Mouse (Mus musculus) embryo, embryonic 10 days (tissue): ENCODE measurements around the gene Satb2.
A peak's percentile ranks its signal among the peaks of the same experiment; 100 is the strongest.

Experiments
- DNase-seq: peaks from one replicate; pipeline ENCODE4 v3.0.0-alpha.2; 2015; ENCODE audit warnings: low spot score

Gene Satb2

GRCm38 (mm10) chr1:56930096-56930495 is 48.4 kb downstream of the Satb2 start:
- no peak for DNase-seq

DNA sequence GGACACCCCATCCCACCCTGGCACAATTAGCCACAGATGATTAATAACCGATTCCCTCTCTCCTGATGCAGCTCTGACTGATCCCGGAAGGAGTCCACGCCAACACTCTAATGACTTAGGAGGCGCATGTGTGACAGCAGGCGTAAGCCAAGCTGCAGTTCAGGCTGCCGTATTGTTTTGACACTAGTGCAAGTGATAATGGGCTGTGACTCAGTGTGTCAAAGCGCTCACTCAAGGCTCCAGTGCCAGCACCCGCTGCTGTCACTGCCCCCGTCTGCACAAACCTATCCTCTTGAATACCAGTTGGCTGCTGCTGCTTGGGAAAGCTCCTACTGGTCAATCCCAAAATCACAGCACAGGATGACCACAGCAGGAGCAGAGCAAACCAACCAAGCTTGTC is 49.7 kb downstream of the Satb2 start:
- DNase-seq = no peak

GRCm38 (mm10) chr1:56920472-56920871 is 58.0 kb downstream of the Satb2 start:
- DNase-seq = no peak

GRCm38 (mm10) chr1:56914279-56914678 is 64.2 kb downstream of the Satb2 start:
- DNase-seq = no peak

DNA sequence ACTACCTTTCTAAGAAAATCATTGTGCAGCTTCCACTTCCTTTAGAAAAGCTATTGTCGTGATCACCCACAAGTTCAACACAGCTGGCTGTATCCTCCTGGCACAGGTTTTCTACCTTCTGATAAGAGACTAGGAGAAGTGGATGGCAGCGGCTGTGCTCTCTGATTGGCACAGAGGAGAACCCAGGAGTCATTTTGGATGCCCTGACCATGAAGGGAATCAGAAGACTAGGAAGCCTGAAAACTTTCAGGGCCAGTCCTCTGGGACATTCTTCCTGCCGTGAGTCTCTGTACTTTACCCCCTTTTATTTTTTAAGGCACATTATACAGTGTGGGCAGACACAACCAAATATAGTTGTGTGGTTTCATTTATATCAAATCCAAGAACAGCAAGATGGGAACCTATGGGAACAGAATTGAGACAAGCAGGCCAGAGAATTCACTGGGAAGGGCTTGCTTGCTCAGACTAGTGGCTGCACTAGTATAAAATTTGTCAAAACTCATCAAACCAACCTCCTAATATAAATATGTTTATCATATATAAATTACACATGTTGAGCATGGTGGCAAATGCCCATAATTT is 77.7 kb downstream of the Satb2 start:
- no peak for DNase-seq

- DNase-seq = no peak
Observed at GRCm38 (mm10) chr1:56900187-56900586, 78.3 kb downstream of the Satb2 start.

DNA sequence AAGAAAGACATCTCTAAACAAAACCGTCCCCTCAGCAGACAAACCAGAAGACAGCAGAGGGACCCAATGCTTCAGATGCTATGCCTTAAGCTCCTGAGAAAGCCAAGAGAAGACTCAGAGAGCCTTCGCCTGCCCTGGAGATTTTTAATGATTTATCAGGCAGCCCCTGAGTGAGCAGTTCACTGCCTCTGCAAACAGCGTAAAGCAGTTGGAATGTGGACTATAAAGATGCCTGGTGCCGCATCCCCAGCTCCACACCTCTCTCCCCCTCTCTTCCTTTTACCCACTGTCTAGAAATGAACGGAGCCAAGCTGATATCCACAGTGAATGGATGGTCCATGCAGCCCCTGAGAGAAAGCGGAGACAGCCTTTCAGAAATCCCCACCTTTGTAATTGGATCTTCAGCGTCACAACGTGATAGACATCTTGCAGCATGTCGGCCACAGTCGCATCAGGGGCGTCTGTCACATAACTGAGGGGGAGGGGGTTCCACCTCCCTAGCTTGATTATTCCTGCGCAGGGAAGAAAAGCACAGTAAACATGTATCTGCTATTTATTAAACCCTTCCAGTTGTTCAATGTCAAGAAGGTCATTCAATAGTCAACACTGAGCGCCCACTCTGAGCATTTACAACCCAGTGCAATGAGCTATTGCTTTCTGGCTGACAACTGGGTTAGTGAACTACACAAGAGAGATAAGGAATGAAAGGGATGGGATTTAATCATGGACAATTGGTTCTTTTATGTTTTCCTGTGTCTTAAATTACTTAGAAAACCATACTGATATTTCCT is 79.6 kb downstream of the Satb2 start:
- DNase-seq = no peak

DNA sequence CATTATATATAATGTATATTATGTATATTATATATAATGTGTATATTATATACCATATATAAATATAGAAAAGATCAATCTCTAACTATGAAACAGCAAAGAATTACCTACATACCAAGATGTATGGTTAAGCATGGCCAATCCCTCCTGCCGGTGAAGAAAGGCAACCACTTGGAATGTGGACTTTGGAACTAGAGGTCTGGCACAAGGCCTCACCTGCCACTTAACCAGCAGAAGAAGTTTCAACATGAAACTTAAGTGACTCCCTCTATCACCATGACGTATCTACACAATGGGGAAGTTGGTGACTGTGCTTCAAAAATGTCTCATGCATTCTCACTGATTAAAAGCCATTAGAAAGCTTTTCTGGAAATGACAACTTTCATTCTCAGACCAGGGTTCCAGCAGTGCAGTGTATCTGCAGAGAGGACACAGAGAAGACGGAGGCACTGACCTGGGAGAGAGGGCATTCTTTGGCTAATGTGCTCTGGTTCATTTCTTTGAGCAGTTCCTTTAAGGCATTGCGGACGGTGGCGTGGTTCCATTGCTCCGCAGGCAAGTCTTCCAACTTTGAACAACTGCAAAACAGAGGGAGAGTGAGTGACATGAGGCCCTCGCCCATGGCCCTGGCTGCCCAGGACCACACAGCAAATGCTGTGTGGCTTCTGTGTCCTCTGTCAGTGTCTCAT is 80.8 kb downstream of the Satb2 start:
- no peak for DNase-seq

DNA sequence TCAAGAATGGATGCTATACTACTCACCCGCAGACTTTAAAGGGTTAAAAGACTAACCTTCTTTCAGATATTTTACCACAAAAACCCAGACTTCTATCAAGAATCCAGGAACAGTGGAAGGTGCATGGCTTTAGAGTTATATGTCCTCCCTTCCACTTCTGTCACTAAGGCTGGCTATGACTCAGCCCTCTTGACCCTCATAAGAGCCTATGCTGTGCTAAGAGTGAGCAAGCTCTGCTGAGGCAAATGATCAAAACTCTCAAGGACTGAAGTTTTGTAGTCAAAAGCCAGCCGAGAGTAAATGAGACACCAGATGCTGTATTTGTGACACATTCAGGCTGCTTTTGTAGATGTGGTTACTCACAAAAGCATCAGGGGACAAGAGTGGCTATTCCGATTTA is 81.8 kb downstream of the Satb2 start:
- DNase-seq = no peak

DNA sequence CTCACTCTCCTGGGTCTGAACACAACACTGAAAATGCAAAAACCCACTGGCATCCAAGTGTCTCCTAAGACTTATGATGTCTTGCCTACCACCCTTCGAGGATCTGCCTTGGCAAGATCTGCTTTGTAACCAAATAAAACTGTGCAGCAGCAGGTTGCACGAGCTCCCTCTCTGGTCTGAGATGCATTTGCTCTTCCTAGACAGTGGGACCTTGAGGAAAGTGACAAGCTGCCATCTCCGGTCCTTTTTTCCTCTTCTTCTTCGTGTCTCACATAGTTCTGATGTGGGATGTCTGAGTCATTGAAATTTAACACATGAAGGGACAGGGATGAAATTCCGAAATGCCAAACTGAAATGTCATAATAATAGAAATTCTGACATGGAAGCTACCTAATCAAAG is 85.7 kb downstream of the Satb2 start:
- DNase-seq = no peak

GRCm38 (mm10) chr1:56888939-56889338 is 89.5 kb downstream of the Satb2 start:
- no peak for DNase-seq

- no peak for DNase-seq
Observed at GRCm38 (mm10) chr1:56887524-56887923, 90.9 kb downstream of the Satb2 start.

DNA sequence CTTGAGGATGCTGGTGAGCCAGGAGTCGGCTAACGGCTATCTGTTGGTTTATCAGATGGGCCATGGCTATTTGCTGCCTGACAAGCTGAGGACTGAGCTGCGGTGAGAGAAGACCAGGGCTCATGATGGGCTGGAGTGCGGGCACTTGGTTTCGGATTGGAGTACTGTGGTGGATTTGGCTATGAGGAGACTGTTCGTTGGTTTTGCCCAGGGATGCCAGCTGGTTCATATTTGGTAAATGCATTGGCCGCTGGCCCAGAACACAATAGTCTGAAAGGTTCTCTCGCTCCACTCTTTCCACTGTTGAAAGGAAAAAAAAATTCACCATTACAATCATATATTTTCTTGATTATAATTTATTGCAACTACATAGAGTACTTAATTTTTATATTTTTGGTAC is 107.0 kb downstream of the Satb2 start:
- no peak for DNase-seq

DNA sequence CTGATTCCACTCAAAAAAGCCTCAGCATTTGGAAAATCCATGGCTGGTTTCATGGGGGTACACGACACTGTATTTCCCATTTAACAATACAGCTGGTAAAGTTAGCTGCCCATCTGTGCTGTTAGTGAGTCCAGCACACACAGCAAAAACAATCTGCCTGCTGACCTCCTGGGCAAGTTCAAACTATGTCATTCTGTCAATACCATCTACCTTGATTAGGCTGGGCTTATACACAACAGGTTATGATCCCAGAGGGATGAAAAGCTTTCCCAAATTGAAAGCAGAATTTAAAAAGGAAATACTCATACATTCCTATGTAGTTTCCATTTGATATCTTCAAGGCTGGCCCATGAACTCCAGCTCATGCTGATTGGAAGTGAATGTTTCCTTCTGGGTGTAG is 113.2 kb downstream of the Satb2 start:
- no peak for DNase-seq

GRCm38 (mm10) chr1:56862799-56863198 is 115.7 kb downstream of the Satb2 start:
- peak; percentile 7 for DNase-seq

DNA sequence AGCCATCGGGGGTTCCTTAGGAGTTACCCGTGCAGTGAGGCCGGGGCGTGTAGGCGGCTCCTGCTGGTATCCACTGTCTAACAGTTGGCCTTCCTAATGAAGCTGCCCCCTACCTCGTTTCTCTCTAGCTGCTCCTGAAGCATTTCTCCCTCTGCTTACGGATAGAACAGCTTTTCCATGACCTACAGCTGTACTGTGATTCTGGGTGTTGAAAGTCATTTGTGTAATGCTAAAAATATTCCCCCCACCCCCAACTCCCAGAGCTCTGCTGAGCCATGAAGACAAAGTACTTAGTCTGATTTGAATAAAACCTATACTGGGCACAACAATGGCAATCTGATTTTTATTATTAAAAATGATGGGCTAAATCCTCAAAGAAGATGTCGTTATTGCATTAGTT is 121.2 kb downstream of the Satb2 start:
- DNase-seq = no peak

GRCm38 (mm10) chr1:56850446-56850845 is 128.0 kb downstream of the Satb2 start:
- DNase-seq = no peak

DNA sequence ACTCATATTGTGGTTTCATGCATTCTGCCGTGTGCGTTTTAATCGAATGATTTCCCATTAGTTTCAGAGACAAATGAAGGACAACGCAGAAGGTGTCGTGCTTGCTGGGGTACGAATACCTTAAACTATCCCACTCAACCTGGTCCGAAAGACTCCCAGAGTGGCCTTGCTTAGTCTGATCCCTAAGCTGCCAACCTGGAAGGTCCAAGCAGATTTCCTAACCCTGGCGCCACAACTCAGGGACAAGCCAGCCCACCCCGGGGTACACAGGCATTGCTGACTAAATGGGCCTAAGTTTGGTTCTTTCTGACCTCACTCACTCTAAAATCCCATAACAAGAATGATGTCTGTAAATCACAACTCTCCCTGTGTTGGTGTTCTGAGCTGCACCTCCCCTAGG is 132.1 kb downstream of the Satb2 start:
- no peak for DNase-seq

DNA sequence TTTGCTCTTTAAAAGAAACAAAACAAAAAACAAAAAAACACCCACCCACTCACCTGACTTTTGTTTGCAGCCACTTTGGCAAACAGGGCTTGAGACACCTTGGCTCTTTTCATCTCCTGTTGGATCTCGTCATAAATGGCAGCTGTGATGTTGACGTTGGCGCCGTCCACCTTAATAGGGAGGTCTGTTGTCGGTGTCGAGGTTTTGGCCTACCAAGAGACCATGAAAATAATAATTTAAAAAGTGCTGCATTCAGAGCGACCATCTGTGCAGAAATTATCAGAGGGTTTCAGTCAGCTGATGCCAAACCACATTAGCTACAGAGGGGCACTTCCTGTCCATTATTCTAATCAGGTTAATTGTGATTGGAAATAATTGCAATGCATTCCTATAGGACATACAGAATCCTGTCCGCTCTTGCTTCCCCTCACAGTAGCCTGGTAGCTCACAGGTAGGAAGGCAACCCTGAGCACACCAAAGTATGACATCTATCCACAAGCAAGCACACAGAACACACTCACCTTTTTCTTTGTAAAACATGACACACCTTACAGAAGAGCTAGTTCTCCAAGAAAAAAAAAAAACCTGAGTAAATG is 132.8 kb downstream of the Satb2 start:
- no peak for DNase-seq

DNA sequence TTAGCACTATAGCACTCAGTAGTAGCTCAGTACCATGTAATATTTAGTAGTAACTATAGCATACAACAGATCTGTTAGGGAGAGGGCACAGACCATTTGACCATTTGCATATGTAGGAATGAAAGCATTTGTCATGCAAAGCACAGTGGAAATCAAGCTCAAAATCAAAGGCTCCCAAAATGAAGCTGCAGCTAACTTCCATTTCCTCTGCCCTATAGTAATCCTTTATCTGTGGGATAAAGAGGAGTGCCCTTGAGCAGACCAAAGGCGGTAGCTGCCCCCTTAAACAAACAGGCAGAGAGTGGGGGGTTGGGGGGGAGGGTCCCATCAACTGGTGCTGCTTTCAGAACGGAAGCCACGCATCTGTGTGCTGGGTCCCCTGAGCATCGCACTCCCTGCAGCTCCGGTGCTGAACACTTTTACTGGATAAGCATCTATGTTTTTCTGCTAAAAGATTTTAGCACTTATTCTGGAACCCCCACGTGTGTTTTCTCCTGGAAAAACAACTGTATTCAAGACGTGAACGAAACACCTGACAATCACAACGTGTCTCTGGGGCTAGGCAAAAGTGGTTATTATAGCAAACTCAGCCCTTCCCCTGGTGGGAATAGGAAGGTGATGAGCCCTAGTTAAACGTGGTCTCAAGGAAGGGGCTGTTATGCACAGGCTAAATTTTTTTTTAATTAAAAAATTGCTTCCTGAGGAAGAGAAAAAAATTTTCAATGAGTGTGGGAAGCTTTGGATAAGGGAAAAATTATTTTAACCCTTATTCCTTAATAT is 133.7 kb downstream of the Satb2 start:
- no peak for DNase-seq

GRCm38 (mm10) chr1:56838901-56839300 is 139.5 kb downstream of the Satb2 start:
- DNase-seq = peak; percentile 66
